Mouse (Mus musculus) heart, postnatal 0 days (tissue): ENCODE measurements at regions not wholly inside any gene's neighbourhood (a gene's known extent, or its start where the extent isn't known, plus 50 kb on each side); places are given as distances from the start of the nearest gene placed in this dataset.

Experiments used
- CTCF ChIP-seq: IDR thresholded peaks from 2 replicates; pipeline ENCODE4 v1.5.1; 2016; ENCODE audit warnings: antibody characterized with exemption, control low read depth, low read depth
- EP300 ChIP-seq: IDR thresholded peaks from 2 replicates; pipeline ENCODE4 v1.6.1; 2016; ENCODE audit warnings: antibody characterized with exemption, low read depth

GRCm38 (mm10) chr7:129509631-129510132 lies 82.0 kb upstream of the Wdr11 start:
- TF ChIP-seq CTCF (no peak), EP300 (no peak)
